Mouse (Mus musculus) embryonic facial prominence, embryonic 15.5 days (tissue): ENCODE measurements around the gene Stac. TPM values are rescaled to one million over a fixed set of nuclear protein-coding genes. Genes with fewer than 3 reads are reported as not detected.

Experiments used
- ATAC-seq: fragments of 200-750 bp; cut with Nextera tagmentation; 2 replicates; pipeline ENCODE4 v1.8.0; 2017; ENCODE audit warnings: low read depth, moderate TSS enrichment; ENCODE audit not compliant: insufficient number of reproducible peaks, low FRiP score, low TSS enrichment
- H3K27ac ChIP-seq: fragments of 300-500 bp; sonication (generic); replicated peaks from 2 replicates; pipeline ENCODE4 v1.5.1; 2015; ENCODE audit warnings: mild to moderate bottlenecking, inconsistent platforms
- H3K27me3 ChIP-seq: fragments of 300-500 bp; sonication (generic); 2 replicates; pipeline ENCODE4 v1.6.1; 2015; ENCODE audit warnings: inconsistent platforms
- H3K36me3 ChIP-seq: fragments of 300-500 bp; sonication (generic); 2 replicates; pipeline ENCODE4 v1.6.1; 2015; ENCODE audit warnings: mild to moderate bottlenecking, inconsistent platforms
- H3K4me1 ChIP-seq: fragments of 300-500 bp; sonication (generic); 2 replicates; pipeline ENCODE4 v1.6.1; 2015; ENCODE audit warnings: inconsistent platforms
- H3K4me2 ChIP-seq: fragments of 300-500 bp; sonication (generic); replicated peaks from 2 replicates; pipeline ENCODE4 v1.6.1; 2015; ENCODE audit warnings: mild to moderate bottlenecking, inconsistent platforms
- H3K4me3 ChIP-seq: fragments of 300-500 bp; sonication (generic); replicated peaks from 2 replicates; pipeline ENCODE4 v1.5.1; 2015; ENCODE audit warnings: mild to moderate bottlenecking, inconsistent platforms
- H3K9ac ChIP-seq: fragments of 300-500 bp; sonication (generic); 2 replicates; pipeline ENCODE4 v1.6.1; 2015; ENCODE audit warnings: inconsistent platforms
- H3K9me3 ChIP-seq: fragments of 300-500 bp; sonication (generic); replicated peaks from 2 replicates; pipeline ENCODE4 v1.6.1; 2016; ENCODE audit warnings: inconsistent platforms
- WGBS: fragments of 180-500 bp; shearing (Covaris S2); methylation state at CpG from one replicate; pipeline ENCODE4 v1.1.7; 2015; 5-methylcytosine and 5-hydroxymethylcytosine counted together
- polyA plus RNA-seq: library from polyadenylated mRNA; unstranded; fragments of >200 nt; fragmentation: Nextera tagmentation; extraction: Ambion mirVana; gene quantifications from 2 replicates; pipeline ENCODE4 v1.2.1, GENCODE M21; 2015

The Stac gene
- 5.4 and 6.9 TPM in 2 replicates for polyA plus RNA-seq

- Histone ChIP-seq H3K36me3 (no peaks in the 10 kb centered on the region), H3K27ac (no peak within 1 kb of the TSS), H3K4me1 (peaks cover 13% of the 10 kb centered on the region), H3K9me3 (no peaks in the 10 kb centered on the region), H3K27me3 (peaks cover 22% of the 10 kb centered on the region), H3K4me3 (peak within 1 kb of the TSS; percentile 51), H3K4me2 (peak within 1 kb of the TSS; percentile 97), H3K9ac (peak within 1 kb of the TSS; percentile 33; the same call in 1 of the 2 replicates)
- peak; percentile 64; the same call in 1 of the 2 replicates for ATAC-seq
- WGBS, result 3% methylated on average over 64 of the region's 64 CpGs
Observed at GRCm38 (mm10) chr9:111689680-111690483, at the start of gene Stac. TSS of gene Stac (minus strand) at chr9:111690348.

- Histone ChIP-seq H3K36me3 (no peaks in the 10 kb centered on the region), H3K27me3 (no peaks in the 10 kb centered on the region), H3K4me1 (no peaks in the 10 kb centered on the region), H3K4me2 (no peak overlapping the region), H3K9ac (no peak overlapping the region), H3K9me3 (no peaks in the 10 kb centered on the region), H3K27ac (no peak overlapping the region), H3K4me3 (no peak overlapping the region)
- ATAC-seq, result no peak
- 37% methylated on average over 10 of the region's 10 CpGs for WGBS
Observed at GRCm38 (mm10) chr9:111739431-111740245, 49.5 kb upstream of the Stac start.

GRCm38 (mm10) chr9:111739026-111739425, 48.9 kb upstream of the Stac start:
- no peaks in the 10 kb centered on the region for H3K9me3 ChIP-seq
- H3K9ac ChIP-seq, result no peak overlapping the region
- no peaks in the 10 kb centered on the region for H3K36me3 ChIP-seq
- 44% methylated on average over 3 of the region's 3 CpGs for WGBS
- H3K27me3 ChIP-seq, result no peaks in the 10 kb centered on the region
- no peak overlapping the region for H3K4me3 ChIP-seq
- no peaks in the 10 kb centered on the region for H3K4me1 ChIP-seq
- H3K4me2 ChIP-seq, result no peak overlapping the region
- H3K27ac ChIP-seq, result no peak overlapping the region
- no peak for ATAC-seq

- no peak for ATAC-seq
Observed at GRCm38 (mm10) chr9:111737796-111738195, 47.6 kb upstream of the Stac start.

GRCm38 (mm10) chr9:111735931-111736330, 45.8 kb upstream of the Stac start:
- Histone ChIP-seq H3K36me3 (no peaks in the 10 kb centered on the region), H3K4me2 (no peak overlapping the region), H3K4me3 (no peak overlapping the region), H3K9ac (no peak overlapping the region), H3K4me1 (no peaks in the 10 kb centered on the region), H3K27ac (no peak overlapping the region), H3K27me3 (no peaks in the 10 kb centered on the region), H3K9me3 (no peaks in the 10 kb centered on the region)
- 68% methylated on average over 3 of the region's 3 CpGs for WGBS
- no peak for ATAC-seq

More at GRCm38 (mm10) chr9:111737796-111738195, 47.6 kb upstream of the Stac start:
- H3K4me1 ChIP-seq, result no peaks in the 10 kb centered on the region
- no peak overlapping the region for H3K27ac ChIP-seq
- no peak overlapping the region for H3K4me2 ChIP-seq
- H3K9me3 ChIP-seq, result no peaks in the 10 kb centered on the region
- no peaks in the 10 kb centered on the region for H3K27me3 ChIP-seq
- H3K4me3 ChIP-seq, result no peak overlapping the region
- WGBS, result 75% methylated on average over 2 of the region's 2 CpGs
- no peaks in the 10 kb centered on the region for H3K36me3 ChIP-seq
- H3K9ac ChIP-seq, result no peak overlapping the region

GRCm38 (mm10) chr9:111731939-111732670, 42.0 kb upstream of the Stac start:
- Histone ChIP-seq H3K9me3 (no peaks in the 10 kb centered on the region), H3K27me3 (no peaks in the 10 kb centered on the region), H3K36me3 (no peaks in the 10 kb centered on the region), H3K4me2 (no peak overlapping the region), H3K4me3 (no peak overlapping the region), H3K4me1 (no peaks in the 10 kb centered on the region), H3K27ac (no peak overlapping the region), H3K9ac (no peak overlapping the region)
- WGBS, result 58% methylated on average over 9 of the region's 9 CpGs
- no peak for ATAC-seq

- H3K4me1 ChIP-seq, result no peaks in the 10 kb centered on the region
- no peaks in the 10 kb centered on the region for H3K27me3 ChIP-seq
- no peak overlapping the region for H3K27ac ChIP-seq
- H3K4me3 ChIP-seq, result no peak overlapping the region
- H3K36me3 ChIP-seq, result no peaks in the 10 kb centered on the region
- 39% methylated on average over 5 of the region's 5 CpGs for WGBS
- ATAC-seq, result no peak
- H3K9ac ChIP-seq, result no peak overlapping the region
- no peak overlapping the region for H3K4me2 ChIP-seq
- H3K9me3 ChIP-seq, result no peaks in the 10 kb centered on the region
Observed at GRCm38 (mm10) chr9:111724981-111725593, 34.9 kb upstream of the Stac start.

GRCm38 (mm10) chr9:111714457-111714856, 24.3 kb upstream of the Stac start:
- no peaks in the 10 kb centered on the region for H3K4me1 ChIP-seq
- WGBS, result 51% methylated on average over 3 of the region's 3 CpGs
- H3K9me3 ChIP-seq, result no peaks in the 10 kb centered on the region
- ATAC-seq, result no peak
- no peak overlapping the region for H3K4me3 ChIP-seq
- H3K27ac ChIP-seq, result no peak overlapping the region
- no peaks in the 10 kb centered on the region for H3K36me3 ChIP-seq
- no peaks in the 10 kb centered on the region for H3K27me3 ChIP-seq
- H3K9ac ChIP-seq, result no peak overlapping the region
- no peak overlapping the region for H3K4me2 ChIP-seq

GRCm38 (mm10) chr9:111700101-111700500, 10.0 kb upstream of the Stac start:
- no peak overlapping the region for H3K4me2 ChIP-seq
- no peaks in the 10 kb centered on the region for H3K36me3 ChIP-seq
- 70% methylated on average over 2 of the region's 2 CpGs for WGBS
- no peak overlapping the region for H3K4me3 ChIP-seq
- H3K4me1 ChIP-seq, result no peaks in the 10 kb centered on the region
- H3K9me3 ChIP-seq, result no peaks in the 10 kb centered on the region
- no peaks in the 10 kb centered on the region for H3K27me3 ChIP-seq
- no peak for ATAC-seq
- no peak overlapping the region for H3K27ac ChIP-seq
- H3K9ac ChIP-seq, result no peak overlapping the region

GRCm38 (mm10) chr9:111690484-111690855, 322 bp upstream of the Stac start:
- Histone ChIP-seq H3K4me1 (peaks cover 13% of the 10 kb centered on the region), H3K4me3 (peak overlapping the region; percentile 51), H3K9me3 (no peaks in the 10 kb centered on the region), H3K27me3 (peaks cover 22% of the 10 kb centered on the region), H3K27ac (no peak overlapping the region), H3K4me2 (peak overlapping the region; percentile 97), H3K36me3 (no peaks in the 10 kb centered on the region), H3K9ac (peak overlapping the region; percentile 33; the same call in 1 of the 2 replicates)
- 11% methylated on average over 6 of the region's 6 CpGs for WGBS
- no peak for ATAC-seq
